Mouse (Mus musculus) embryonic facial prominence, embryonic 11.5 days (tissue): ENCODE data around the gene Arhgef33. TPM values are rescaled to one million over a fixed set of nuclear protein-coding genes. Genes with fewer than 3 reads are reported as not detected.
"Not testable (repeated sequence)": the region's sequence is repeated elsewhere in the genome, so short reads cannot be mapped to it uniquely, and the experiment has no call there.

Experiments
- ATAC-seq: fragments of 200-750 bp; cut with Nextera tagmentation; replicated peaks from 2 replicates; pipeline ENCODE4 v1.8.0; 2017; ENCODE audit warnings: low read depth; ENCODE audit not compliant: insufficient number of reproducible peaks, low FRiP score, low TSS enrichment
- DNase-seq: peaks from one replicate; pipeline ENCODE4 v3.0.0-alpha.2; 2015; ENCODE audit warnings: low spot score
- H3K27ac ChIP-seq: fragments of 300-500 bp; sonication (generic); replicated peaks from 2 replicates; pipeline ENCODE4 v1.5.1; 2014; ENCODE audit warnings: mild to moderate bottlenecking, low read depth, low read length, control low read depth
- H3K27me3 ChIP-seq: fragments of 300-500 bp; sonication (generic); 2 replicates; pipeline ENCODE4 v1.6.1; 2014; ENCODE audit warnings: mild to moderate bottlenecking, low read length, moderate library complexity, mixed read lengths; ENCODE audit not compliant: control insufficient read depth, insufficient read depth
- H3K36me3 ChIP-seq: fragments of 300-500 bp; sonication (generic); replicated peaks from 2 replicates; pipeline ENCODE4 v1.6.1; 2014; ENCODE audit warnings: low read depth, mild to moderate bottlenecking, low read length, moderate library complexity, mixed read lengths; ENCODE audit not compliant: control insufficient read depth, insufficient read depth
- H3K4me1 ChIP-seq: fragments of 300-500 bp; sonication (generic); 2 replicates; pipeline ENCODE4 v1.6.1; 2014; ENCODE audit warnings: low read length, mixed read lengths; ENCODE audit not compliant: control insufficient read depth, insufficient read depth
- H3K4me2 ChIP-seq: fragments of 300-500 bp; sonication (generic); 2 replicates; pipeline ENCODE4 v1.6.1; 2014; ENCODE audit warnings: low read depth, mild to moderate bottlenecking, control low read depth, low read length, moderate library complexity
- H3K4me3 ChIP-seq: fragments of 300-500 bp; sonication (generic); 2 replicates; pipeline ENCODE4 v1.5.1; 2014; ENCODE audit warnings: low read depth, low read length, control low read depth
- H3K9ac ChIP-seq: fragments of 300-500 bp; sonication (generic); replicated peaks from 2 replicates; pipeline ENCODE4 v1.6.1; 2014; ENCODE audit warnings: mild to moderate bottlenecking, control low read depth, low read length
- H3K9me3 ChIP-seq: fragments of 300-500 bp; sonication (generic); replicated peaks from 2 replicates; pipeline ENCODE4 v1.6.1; 2016; ENCODE audit warnings: mild to moderate bottlenecking, low read length, inconsistent platforms, mixed read lengths; ENCODE audit not compliant: control insufficient read depth
- WGBS: fragments of 180-500 bp; shearing (Covaris S2); extraction: QIAGEN DNeasy Blood & Tissue Kit; methylation state at CpG from one replicate; pipeline ENCODE4 v1.1.7; 2014; 5-methylcytosine and 5-hydroxymethylcytosine counted together
- polyA plus RNA-seq: library from polyadenylated mRNA; unstranded; fragments of >200 nt; fragmentation: Nextera tagmentation; extraction: Ambion mirVana; gene quantifications from 2 replicates; pipeline ENCODE4 v1.2.1, GENCODE M21; 2014

The Arhgef33 gene
- polyA plus RNA-seq, 1 experiment from 2014 or later = 0.72 TPM

- no peak overlapping the region for H3K9ac ChIP-seq
- H3K4me1 ChIP-seq = no peaks in the 10 kb centered on the region
- DNase-seq (peak; percentile 45), ATAC-seq (no peak; the same call in 1 of the 2 replicates)
- no peaks in the 10 kb centered on the region for H3K36me3 ChIP-seq
- no peak overlapping the region for H3K4me3 ChIP-seq
- no peaks in the 10 kb centered on the region for H3K27me3 ChIP-seq
- WGBS = 29% methylated on average over 6 of the region's 6 CpGs
- H3K9me3 ChIP-seq = no peaks in the 10 kb centered on the region
- H3K27ac ChIP-seq = peak overlapping the region; percentile 35; the same call in 1 of the 2 replicates
- H3K4me2 ChIP-seq = no peak overlapping the region
Observed at GRCm38 (mm10) chr17:80347234-80347633, 40.0 kb downstream of the Arhgef33 start.

DNA sequence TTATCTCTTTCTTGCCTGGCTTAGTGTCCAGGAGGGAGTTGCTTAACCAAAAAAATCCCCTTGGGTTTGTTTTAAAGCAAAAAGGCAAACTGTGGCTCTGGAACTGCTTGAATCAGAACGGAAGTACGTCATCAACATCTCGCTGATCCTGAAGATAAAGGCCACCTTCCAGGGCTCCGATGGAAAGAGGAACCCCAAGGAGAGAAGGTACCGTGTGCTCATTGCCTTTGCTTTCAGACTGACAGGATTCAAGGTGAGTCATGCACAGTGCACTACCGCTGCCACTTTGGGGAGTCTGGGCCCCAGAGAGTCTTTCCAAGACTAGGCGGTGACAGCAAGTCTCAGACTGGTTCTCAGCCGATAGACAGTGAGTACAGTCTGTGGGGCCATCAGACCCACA is 53.0 kb downstream of the Arhgef33 start:
- H3K9me3 ChIP-seq = no peaks in the 10 kb centered on the region
- WGBS = 84% methylated on average over 8 of the region's 8 CpGs
- no peak overlapping the region for H3K27ac ChIP-seq
- H3K4me3 ChIP-seq = no peak overlapping the region
- H3K27me3 ChIP-seq = no peaks in the 10 kb centered on the region
- DNase-seq (no peak), ATAC-seq (no peak)
- no peaks in the 10 kb centered on the region for H3K36me3 ChIP-seq
- H3K4me1 ChIP-seq = no peaks in the 10 kb centered on the region
- no peak overlapping the region for H3K4me2 ChIP-seq
- no peak overlapping the region for H3K9ac ChIP-seq

DNA sequence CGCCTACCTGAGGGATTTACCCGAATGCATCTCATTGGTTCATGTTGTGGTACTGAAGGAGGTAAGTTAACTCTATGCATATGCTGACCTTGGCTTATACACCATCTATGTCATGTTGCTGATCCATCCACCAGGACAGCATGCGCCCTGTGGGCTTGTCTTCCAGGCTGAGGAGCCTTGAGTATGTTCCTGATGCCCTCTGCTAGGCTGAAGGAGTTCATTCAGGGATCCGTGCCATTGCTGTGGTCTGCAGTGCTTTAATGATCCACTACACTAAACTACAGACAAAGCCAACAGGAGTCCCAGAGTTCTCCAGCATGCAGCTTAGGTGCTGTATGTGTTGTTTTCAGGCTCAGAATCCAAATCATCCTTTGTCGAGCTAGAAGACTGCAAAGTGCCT is 60.1 kb downstream of the Arhgef33 start:
- H3K9me3 ChIP-seq = no peaks in the 10 kb centered on the region
- no peak overlapping the region for H3K4me3 ChIP-seq
- no peak overlapping the region for H3K4me2 ChIP-seq
- no peak overlapping the region for H3K9ac ChIP-seq
- ATAC-seq = no peak
- no peaks in the 10 kb centered on the region for H3K4me1 ChIP-seq
- H3K27me3 ChIP-seq = no peaks in the 10 kb centered on the region
- WGBS = 89% methylated on average over 5 of the region's 5 CpGs
- DNase-seq = no peak
- H3K27ac ChIP-seq = no peak overlapping the region
- H3K36me3 ChIP-seq = no peaks in the 10 kb centered on the region

DNA sequence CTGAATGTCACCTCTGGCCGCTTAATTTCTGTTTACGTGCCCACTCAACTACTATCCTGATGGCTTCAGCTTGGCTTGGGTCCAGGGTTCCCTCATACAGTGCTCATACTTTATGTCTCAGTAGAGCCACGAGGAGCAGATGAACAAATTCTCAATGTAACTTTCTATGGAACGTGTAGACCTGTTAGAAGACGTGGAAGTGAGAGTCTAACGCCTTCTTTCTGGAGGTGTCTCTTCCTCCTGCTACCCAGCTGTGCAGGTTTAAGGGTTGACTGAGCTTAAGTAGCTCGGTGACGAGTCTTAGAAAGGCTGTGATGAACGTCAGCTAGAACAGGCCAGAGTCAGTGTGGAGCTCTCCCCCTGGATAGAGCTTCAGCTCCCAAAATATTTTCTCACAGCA is 61.4 kb downstream of the Arhgef33 start:
- no peak overlapping the region for H3K4me3 ChIP-seq
- no peaks in the 10 kb centered on the region for H3K9me3 ChIP-seq
- H3K9ac ChIP-seq = no peak overlapping the region
- H3K4me1 ChIP-seq = no peaks in the 10 kb centered on the region
- 87% methylated on average over 9 of the region's 9 CpGs for WGBS
- no peak overlapping the region for H3K4me2 ChIP-seq
- H3K27me3 ChIP-seq = no peaks in the 10 kb centered on the region
- ATAC-seq (no peak), DNase-seq (no peak)
- no peak overlapping the region for H3K27ac ChIP-seq
- no peaks in the 10 kb centered on the region for H3K36me3 ChIP-seq

DNA sequence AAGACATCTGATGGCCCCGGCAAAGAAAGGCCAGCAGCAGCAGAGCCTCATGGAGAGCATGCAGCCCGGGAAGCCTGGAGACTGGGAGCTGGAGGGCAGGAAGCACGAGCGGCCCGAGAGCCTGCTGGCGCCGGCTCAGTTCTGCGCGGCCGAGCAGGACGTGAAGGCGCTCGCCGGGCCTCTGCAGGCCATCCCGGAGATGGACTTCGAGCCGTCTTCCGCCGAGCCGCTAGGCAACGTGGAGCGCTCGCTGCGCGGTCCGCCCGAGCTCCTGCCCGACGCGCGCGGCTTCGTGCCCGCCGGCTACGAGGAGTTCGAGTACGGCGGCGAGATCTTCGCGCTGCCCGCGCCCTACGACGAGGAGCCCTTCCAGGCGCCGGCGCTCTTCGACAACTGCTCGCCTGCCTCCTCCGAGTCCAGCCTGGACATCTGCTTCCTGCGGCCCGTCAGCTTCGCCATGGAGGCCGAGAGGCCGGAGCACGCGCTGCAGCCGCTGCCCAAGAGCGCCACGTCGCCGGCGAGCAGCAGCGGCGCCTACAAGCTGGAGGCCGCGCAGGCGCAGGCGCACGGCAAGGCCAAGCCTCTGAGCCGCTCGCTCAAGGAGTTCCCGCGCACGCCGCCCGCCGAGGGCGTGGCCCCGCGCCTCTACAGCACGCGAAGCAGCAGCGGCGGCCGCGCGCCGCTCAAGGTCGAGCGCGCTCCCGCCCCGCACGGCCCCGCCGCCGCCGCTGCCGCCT is 66.0 kb downstream of the Arhgef33 start, which contains the start of gene Gm10190:
Gene Gm10190, minus strand, starts transcription at position 553 of the 737 bp plus-strand sequence.
- H3K27me3 ChIP-seq = no peaks in the 10 kb centered on the region
- H3K4me2 ChIP-seq = peak within 1 kb of the TSS; percentile 81
- peak within 1 kb of the TSS; percentile 41 for H3K4me3 ChIP-seq
- no peaks in the 10 kb centered on the region for H3K36me3 ChIP-seq
- H3K9me3 ChIP-seq = no peaks in the 10 kb centered on the region
- WGBS = 4% methylated on average over 102 of the region's 102 CpGs
- no peaks in the 10 kb centered on the region for H3K4me1 ChIP-seq
- ATAC-seq = peak; percentile 98
- peak within 1 kb of the TSS; percentile 85 for H3K9ac ChIP-seq
- H3K27ac ChIP-seq = no peak within 1 kb of the TSS
- DNase-seq = peak; percentile 94

DNA sequence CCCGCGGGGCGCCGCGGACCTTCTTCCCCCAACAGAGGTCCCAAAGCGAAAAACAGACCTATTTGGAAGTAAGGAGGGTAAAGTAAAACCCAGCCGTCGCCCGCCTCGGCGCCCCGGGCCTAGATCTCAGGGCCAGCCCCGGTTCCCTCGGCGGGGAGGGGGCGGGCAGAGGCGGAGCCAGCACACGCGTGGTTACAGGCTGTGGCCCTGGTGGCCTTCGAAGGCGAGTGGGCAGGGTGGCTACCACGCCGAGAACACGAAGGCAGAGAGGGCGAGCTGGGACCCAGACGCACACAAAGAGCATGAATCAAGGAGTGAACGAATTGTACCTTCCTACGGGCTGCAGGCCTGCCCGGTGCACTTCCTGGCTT is 66.5 kb downstream of the Arhgef33 start:
- H3K4me3 ChIP-seq = peak overlapping the region; percentile 41
- H3K4me2 ChIP-seq = peak overlapping the region; percentile 81
- H3K9ac ChIP-seq = peak overlapping the region; percentile 85
- DNase-seq (no peak), ATAC-seq (peak; percentile 68)
- 18% methylated on average over 29 of the region's 29 CpGs for WGBS
- H3K9me3 ChIP-seq = no peaks in the 10 kb centered on the region
- no peaks in the 10 kb centered on the region for H3K4me1 ChIP-seq
- H3K27me3 ChIP-seq = no peaks in the 10 kb centered on the region
- no peaks in the 10 kb centered on the region for H3K36me3 ChIP-seq
- H3K27ac ChIP-seq = no peak overlapping the region

DNA sequence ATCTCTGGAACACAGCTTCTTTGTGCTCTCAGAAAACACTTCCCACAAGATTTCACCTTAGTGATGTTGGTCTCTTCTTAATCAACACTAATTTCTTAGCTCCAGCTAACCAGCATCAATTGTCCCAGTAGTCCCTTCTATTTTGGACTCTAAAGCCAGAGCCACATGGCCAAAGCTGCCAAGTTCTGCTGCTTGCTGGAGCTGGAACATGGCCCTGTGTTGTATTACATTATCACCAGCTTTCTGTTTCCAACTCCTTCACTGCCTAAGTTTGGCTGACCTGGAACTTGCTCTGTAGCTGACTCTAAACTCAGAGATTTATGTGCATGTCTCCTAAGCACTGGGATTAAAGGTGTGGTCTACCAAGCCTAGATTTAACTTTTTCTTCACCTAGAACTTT is 71.2 kb downstream of the Arhgef33 start:
- not testable (repeated sequence) for H3K4me1 ChIP-seq, H3K27ac ChIP-seq, H3K36me3 ChIP-seq, H3K4me2 ChIP-seq, H3K4me3 ChIP-seq, ATAC-seq, H3K9ac ChIP-seq, H3K9me3 ChIP-seq, DNase-seq, H3K27me3 ChIP-seq

DNA sequence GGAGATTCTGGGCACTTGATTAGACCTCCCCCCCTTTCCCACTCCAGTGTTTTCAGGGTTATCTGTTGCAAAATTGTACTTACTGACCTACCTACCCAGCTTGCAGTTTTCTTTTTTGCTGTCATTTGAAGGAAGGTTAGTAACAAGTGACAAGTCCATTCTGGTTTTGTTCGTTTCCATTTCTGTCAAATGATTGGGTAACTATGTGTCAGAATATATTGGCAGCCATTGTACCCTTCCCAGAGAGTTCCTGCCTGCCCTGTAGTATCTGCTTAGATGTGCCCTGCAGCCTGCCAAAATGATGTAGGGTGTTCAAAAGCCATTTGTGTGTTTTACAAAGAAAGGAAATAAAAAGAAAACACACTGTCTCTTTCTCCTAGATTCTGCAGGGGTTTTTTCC is 78.5 kb downstream of the Arhgef33 start:
- Histone ChIP-seq H3K4me3 (no peak overlapping the region), H3K27me3 (no peaks in the 10 kb centered on the region), H3K27ac (no peak overlapping the region), H3K9ac (no peak overlapping the region), H3K4me1 (no peaks in the 10 kb centered on the region), H3K36me3 (no peaks in the 10 kb centered on the region), H3K9me3 (no peaks in the 10 kb centered on the region), H3K4me2 (no peak overlapping the region)
- ATAC-seq (no peak), DNase-seq (no peak)
- 78% methylated on average over 1 of the region's 1 CpGs for WGBS
